Mouse (Mus musculus) olfactory bulb, adult 2 months (tissue): ENCODE measurements around the gene Dapk1. TPM values are rescaled to one million over a fixed set of nuclear protein-coding genes. Genes with fewer than 3 reads are reported as not detected.

Experiments
- H3K27ac ChIP-seq: fragments of 200-500 bp; 2 replicates; pipeline ENCODE4 v1.5.1; 2012; ENCODE audit warnings: low read depth, low read length; ENCODE audit not compliant: insufficient read depth
- H3K4me1 ChIP-seq: fragments of 200-500 bp; 2 replicates; pipeline ENCODE4 v1.6.1; 2012; ENCODE audit warnings: low read length; ENCODE audit not compliant: control insufficient read depth, insufficient read depth
- H3K4me3 ChIP-seq: fragments of 200-500 bp; 2 replicates; pipeline ENCODE4 v1.5.1; 2012; ENCODE audit warnings: mild to moderate bottlenecking, low read depth, low read length, moderate library complexity; ENCODE audit not compliant: insufficient read depth
- CTCF ChIP-seq: fragments of 200-500 bp; IDR thresholded peaks from 2 replicates; pipeline ENCODE4 v1.5.1; 2012; ENCODE audit warnings: low read depth, mild to moderate bottlenecking, low read length, moderate library complexity; ENCODE audit not compliant: insufficient read depth
- POLR2A ChIP-seq: fragments of 200-500 bp; IDR thresholded peaks from 2 replicates; pipeline ENCODE4 v1.6.1; 2012; ENCODE audit warnings: mild to moderate bottlenecking, low read depth, low read length, moderate library complexity; ENCODE audit not compliant: insufficient read depth
- WGBS: fragments of 180-500 bp; shearing (Covaris S2); methylation state at CpG from one replicate; pipeline ENCODE4 v1.1.7; 2018; 5-methylcytosine and 5-hydroxymethylcytosine counted together
- polyA plus RNA-seq: library from polyadenylated mRNA; stranded (reverse); fragments of >200 nt; gene quantifications from 2 replicates; pipeline ENCODE4 v1.2.4, GENCODE M21; 2012; ENCODE audit warnings: low replicate concordance; ENCODE audit not compliant: missing spikeins, insufficient read depth, insufficient read length

Gene Dapk1
- polyA plus RNA-seq, 1 experiment, result not detected

DNA sequence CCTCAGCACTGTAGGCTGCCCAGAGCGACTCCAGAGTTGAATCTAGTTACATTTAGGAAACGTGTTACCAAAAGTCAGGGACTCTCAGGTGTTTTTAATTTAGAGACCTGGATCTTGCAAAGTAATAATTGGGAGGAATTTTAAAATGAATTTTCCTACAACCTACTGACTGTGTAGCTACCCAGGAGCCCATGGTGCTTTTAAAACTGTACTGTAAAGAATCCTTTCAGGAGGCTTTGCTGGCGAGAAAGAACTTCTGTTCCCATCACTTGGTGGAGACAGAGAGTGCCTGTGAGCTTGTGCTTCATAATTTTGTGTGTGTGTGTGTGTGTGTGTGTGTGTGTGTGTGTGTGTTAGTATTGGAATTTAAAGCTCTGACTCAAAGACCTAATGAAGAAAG lies 109.2 kb downstream of the Dapk1 start:
- TF ChIP-seq POLR2A, result no peak
- no peak for TF ChIP-seq CTCF
- 42% methylated on average over 3 of the region's 3 CpGs for WGBS

DNA sequence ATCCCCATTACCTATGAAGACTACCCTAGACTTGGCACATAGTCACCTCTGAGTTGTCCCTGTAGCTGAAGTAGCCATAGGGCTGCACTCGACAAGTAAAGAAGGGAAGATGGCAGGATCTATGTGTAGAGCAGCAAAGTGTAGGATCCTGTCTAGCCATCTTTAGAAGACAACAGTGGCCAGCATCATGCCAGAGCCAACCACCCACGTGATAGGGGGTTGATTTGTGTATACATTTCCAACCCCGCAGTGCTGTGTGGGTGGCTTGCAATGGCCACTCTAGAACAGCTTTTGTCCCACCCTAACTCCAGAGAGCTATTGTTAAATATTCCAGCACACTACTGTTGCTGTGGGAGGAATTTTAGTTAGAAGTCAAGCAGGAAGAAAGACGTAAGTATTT lies 111.8 kb downstream of the Dapk1 start:
- WGBS, result 59% methylated on average over 4 of the region's 4 CpGs
- no peak overlapping the region for H3K27ac ChIP-seq

More for the DNA sequence above, 109.2 kb downstream of the Dapk1 start:
- Histone ChIP-seq H3K27ac (no peak overlapping the region), H3K4me3 (no peak overlapping the region), H3K4me1 (peaks cover 22% of the 10 kb centered on the region)

DNA sequence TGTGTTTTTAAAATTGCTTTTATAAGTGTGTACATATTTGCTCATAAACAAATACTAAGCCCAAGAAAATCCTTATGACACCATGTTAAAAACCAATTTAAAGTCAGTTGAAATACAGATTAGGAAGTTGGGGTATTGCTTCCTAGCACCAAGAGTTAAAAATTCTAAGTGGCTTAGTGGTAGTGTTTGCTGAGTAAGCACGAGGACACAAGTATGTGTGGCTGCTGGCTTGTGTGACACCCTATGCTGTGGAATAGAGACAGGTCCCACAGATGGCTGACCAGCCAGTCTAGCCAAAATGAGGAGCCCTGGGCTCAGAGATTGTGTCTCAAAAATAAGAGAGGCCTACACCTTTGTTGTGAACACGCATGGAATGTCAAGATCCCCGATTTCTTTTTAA lies 114.4 kb downstream of the Dapk1 start:
- H3K4me3 ChIP-seq, result no peak overlapping the region
- H3K27ac ChIP-seq, result no peak overlapping the region
- H3K4me1 ChIP-seq, result peaks cover 9% of the 10 kb centered on the region
- 73% methylated on average over 3 of the region's 3 CpGs for WGBS
- TF ChIP-seq CTCF (no peak), POLR2A (no peak)

More for the DNA sequence above, 111.8 kb downstream of the Dapk1 start:
- Histone ChIP-seq H3K4me3 (no peak overlapping the region), H3K4me1 (peaks cover 15% of the 10 kb centered on the region)
- TF ChIP-seq POLR2A, result no peak

DNA sequence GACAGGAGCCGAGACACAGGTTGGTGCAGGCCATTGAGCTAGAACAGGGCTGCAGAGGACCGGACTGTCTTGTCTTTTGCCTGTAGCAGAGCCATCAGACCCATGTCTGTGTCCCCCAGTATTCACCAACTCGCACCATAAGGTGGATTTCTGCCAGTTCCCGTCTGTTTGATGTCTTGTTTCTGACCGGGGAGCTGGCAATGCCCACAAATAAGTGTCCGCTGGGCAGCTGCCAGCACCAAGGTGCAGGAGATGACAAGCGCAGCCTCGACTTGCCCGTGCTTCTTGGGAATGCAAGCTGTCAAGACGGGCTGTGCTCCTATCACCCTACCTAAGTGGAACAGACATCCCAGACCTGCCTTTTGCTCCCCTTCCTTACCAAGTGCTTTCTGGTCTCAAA lies 115.7 kb downstream of the Dapk1 start:
- no peak for TF ChIP-seq POLR2A
- TF ChIP-seq CTCF, result no peak
- WGBS, result 70% methylated on average over 10 of the region's 10 CpGs
- Histone ChIP-seq H3K27ac (no peak overlapping the region), H3K4me3 (no peak overlapping the region), H3K4me1 (peaks cover 6% of the 10 kb centered on the region)

DNA sequence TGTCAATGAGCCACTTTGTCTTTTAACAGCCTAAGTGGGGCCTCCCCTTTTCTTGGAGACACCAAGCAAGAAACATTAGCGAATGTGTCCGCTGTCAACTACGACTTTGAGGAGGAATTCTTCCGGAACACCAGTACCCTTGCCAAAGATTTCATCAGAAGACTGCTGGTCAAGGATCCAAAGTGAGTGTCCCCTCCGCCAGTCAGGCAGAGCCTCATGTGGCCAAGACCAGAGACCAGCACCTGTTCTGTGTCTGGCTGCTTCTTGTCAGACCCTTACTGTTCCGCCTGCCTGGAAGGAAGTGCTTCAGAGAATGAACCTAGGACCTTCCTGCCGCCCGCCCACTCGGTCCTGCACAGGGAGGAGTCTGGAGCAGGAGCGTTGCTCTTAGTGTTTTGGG lies 117.8 kb downstream of the Dapk1 start:
- no peak overlapping the region for H3K27ac ChIP-seq
- H3K4me3 ChIP-seq, result no peak overlapping the region
- TF ChIP-seq POLR2A (no peak), CTCF (no peak)
- WGBS, result 89% methylated on average over 10 of the region's 10 CpGs
- peaks cover 4% of the 10 kb centered on the region for H3K4me1 ChIP-seq

DNA sequence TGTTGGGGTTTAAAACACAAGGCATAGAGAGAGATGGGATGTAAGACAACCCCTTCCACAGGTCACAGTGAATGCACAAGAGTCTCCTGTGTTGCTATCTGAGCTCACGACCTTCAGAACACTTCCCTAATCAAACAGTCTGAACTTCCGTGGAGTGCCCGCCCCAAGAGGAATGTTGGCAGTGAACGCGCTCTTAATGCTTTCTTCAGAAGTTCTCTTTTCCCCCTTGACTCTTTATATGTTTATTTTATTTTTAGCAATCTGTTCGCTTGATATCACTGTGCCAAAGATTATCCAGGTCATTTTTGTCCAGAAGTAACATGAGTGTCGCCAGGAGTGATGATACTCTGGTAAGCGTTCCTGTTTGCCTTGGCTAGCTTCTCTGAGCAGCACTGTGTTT lies 121.0 kb downstream of the Dapk1 start:
- 84% methylated on average over 8 of the region's 8 CpGs for WGBS
- no peaks in the 10 kb centered on the region for H3K4me1 ChIP-seq
- no peak for TF ChIP-seq CTCF
- TF ChIP-seq POLR2A, result no peak
- no peak overlapping the region for H3K27ac ChIP-seq
- no peak overlapping the region for H3K4me3 ChIP-seq

DNA sequence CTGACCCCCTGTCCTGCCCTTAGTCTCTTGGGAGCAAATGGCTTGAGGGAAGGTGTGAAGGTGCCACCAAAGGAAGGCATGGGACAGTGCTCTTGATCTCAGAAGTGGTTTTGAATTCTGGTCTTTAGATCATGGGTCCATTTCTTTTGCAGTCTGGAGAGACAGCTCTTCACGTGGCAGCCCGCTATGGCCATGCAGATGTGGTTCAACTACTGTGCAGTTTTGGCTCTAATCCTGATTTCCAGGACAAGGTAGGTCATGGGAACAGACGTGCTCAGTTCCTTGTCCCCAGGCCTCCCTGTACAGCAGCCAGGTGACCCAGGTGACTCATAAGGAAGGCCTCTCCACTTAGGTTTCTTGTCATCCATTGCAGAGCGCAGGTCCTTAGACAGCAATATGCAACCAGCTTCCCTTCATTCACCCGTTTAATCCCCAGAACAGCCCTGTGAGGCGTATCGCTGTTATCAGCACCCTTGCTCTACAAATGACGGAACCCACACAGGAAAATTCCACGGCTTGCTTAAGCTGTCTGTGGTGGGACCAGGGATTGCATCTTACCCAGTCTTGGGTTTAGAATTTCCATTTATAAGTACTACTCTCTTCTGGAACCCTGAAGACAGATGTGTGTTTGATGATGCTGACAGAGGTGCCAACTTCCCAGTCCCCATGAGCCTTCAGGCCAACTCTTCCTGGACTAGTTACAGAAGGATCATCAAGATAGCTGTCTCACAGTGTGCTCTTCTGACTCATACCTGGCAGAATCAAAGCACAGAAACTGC lies 126.7 kb downstream of the Dapk1 start:
- Histone ChIP-seq H3K4me1 (peaks cover 2% of the 10 kb centered on the region; the same call in 1 of the 2 replicates), H3K27ac (no peak overlapping the region)
- WGBS, result 85% methylated on average over 9 of the region's 9 CpGs

DNA sequence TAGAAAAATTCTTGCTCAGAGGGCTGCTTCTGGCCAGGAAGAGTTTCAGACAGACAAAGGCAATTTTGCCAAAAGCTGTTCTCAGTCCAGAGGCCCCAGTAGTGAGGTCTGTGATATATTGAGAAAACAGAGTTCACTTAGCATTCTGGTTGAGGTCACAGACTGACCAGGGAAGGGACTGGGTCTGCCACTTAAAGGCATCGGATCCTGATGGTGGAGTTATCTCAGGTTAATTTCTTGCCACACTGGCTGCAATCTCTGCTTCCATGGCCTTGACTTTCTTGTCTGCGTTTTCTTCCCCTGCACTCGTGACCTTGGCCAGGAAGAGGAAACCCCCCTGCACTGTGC lies 127.3 kb downstream of the Dapk1 start:
- H3K4me3 ChIP-seq, result no peak overlapping the region
- TF ChIP-seq POLR2A (no peak), CTCF (no peak)
- no peak overlapping the region for H3K27ac ChIP-seq
- 66% methylated on average over 3 of the region's 3 CpGs for WGBS
- peaks cover 6% of the 10 kb centered on the region for H3K4me1 ChIP-seq

More for the DNA sequence above, 126.7 kb downstream of the Dapk1 start:
- TF ChIP-seq CTCF (no peak), POLR2A (no peak)
- no peak overlapping the region for H3K4me3 ChIP-seq

DNA sequence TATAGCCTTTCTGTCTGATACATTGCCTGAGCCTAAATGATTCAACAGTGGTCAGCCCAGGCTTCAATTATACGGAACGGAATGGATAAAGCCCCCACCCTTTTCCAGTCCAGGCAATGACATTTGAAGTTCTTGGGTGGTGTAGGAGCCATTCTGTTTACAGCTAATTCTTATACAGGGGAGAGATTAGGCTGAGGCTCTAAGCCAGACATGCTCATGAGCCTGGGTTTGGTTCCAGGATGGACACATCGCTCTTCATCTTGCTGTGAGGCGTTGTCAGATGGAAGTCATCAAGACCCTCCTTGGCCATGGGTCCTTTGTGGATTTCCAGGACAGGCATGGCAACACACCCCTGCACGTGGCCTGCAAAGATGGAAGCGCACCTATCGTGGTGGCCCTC lies 128.8 kb downstream of the Dapk1 start:
- TF ChIP-seq CTCF (no peak), POLR2A (no peak)
- Histone ChIP-seq H3K4me3 (no peak overlapping the region), H3K27ac (no peak overlapping the region), H3K4me1 (peaks cover 13% of the 10 kb centered on the region)
- 97% methylated on average over 7 of the region's 7 CpGs for WGBS
